Mouse (Mus musculus) R1 (cell line): Measurements from ENCODE around the gene Rasgef1a.

Experiments used
- DNase-seq: peaks from one replicate; pipeline ENCODE4 v3.0.0-alpha.2; 2018; ENCODE audit warnings: low read depth, low spot score

Gene Rasgef1a

DNA sequence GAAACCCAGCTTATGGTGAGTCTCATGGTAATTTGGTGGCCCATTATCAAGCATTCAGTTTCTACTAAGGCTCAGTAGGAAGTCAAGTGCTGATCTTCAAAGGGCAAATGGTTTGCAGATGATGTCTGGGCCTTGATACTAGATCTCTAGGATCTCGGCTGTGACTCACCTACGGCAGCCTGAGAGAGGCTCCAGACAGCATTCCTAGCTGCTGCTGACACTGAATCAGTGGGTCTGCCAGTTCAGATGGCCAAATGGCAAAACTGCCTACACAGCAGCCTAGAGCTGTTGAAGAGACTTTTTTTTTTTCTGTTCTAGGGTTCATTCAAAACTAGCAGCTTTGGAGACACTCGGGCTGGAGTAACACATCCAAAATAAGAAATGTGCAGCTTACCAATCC, 15.8 kb downstream of the Rasgef1a start:
- no peak for DNase-seq

DNA sequence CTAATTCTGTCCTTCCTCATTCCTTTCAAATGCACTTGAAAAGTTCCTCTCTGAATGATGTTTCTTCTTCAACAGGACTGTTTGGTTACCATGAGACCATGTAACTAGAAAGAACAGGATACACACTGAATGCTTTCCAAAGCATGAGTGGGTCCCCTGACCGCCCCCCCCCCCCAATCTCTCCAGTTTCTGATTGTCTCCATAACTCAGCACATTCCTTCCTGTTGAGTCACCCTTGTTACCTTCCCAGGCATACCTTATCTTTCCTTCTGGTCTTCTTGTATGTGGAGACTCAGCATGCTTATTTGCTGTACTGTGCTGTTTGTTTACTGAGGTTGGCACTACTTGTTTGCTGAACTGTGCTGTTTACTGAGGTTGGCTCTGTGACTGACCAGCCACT, 20.2 kb downstream of the Rasgef1a start:
- peak; percentile 24 for DNase-seq

DNA sequence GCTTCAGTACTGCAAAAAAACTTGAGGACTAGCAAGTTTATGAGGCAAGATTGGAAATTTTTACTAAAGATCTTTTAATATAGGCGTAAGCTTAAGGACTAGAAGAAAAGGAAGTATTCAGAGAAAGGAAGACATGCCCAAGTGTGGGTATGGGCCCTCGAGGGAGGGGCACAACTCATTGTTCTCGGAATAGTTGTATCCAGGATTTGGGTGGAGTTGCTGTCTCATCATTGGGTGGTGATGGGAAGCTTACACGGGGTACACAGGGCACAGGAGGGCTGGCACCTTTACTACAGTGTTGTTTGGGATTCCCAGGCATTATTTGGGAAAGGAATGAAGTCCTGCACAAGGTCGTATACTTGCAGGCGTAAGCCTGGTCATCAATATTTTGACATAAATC, 24.4 kb downstream of the Rasgef1a start:
- no peak for DNase-seq

DNA sequence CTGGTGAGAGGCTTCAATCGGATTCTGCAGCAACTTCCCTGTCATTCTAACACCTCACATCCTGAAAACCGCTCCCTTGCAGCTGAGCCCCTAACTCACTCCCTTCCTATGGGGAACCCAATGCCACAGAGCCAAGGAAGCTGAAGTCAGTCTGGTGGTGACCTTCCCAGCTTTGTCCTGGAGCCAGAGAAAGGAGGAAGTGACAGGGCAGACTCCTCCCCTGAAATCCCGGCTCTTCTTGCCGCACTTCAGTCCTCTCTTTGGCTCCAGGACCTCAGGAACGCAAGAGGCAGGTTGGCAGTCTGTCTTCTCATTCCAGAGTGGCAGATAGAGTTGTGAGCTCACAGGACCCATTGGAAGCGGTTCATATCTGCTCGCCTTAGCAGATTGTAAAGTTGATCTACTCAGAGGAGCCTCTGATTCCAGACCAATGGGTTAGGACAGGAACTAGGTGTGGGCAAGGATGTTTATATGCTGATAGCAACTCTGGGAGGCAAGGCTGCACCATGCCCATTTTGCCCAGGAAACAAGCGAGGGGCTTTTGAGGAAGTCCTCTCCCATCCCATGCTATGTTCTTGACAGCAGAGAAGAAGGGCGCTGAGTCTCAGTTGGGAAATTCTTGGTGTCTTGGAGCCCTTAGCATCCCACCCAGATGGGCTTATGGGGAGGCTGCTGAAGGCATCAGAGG, 25.0 kb downstream of the Rasgef1a start:
- no peak for DNase-seq

DNA sequence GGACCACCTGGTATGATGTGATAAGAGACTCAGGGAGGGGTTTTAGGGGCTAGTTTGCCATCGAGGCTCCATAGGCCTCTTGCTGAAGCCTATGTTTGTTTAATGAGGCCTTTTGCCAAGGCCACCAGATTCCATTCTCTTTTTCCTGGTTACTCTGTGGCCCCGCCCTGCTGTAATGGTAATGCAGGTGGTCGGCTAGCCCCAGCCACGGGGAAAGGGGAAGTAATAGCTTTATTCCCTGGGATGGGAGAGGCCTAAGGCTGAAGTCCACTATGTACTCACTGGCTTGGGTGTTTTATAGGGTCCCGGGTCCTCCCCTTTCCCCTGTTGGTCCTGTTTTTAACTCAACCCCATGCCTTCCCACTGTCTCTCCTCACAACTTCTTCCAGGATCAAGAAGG, 25.6 kb downstream of the Rasgef1a start:
- DNase-seq = no peak

GRCm38 (mm10) chr6:118045180-118045579, 33.9 kb downstream of the Rasgef1a start:
- DNase-seq = no peak

GRCm38 (mm10) chr6:118045892-118046291, 34.7 kb downstream of the Rasgef1a start:
- no peak for DNase-seq

DNA sequence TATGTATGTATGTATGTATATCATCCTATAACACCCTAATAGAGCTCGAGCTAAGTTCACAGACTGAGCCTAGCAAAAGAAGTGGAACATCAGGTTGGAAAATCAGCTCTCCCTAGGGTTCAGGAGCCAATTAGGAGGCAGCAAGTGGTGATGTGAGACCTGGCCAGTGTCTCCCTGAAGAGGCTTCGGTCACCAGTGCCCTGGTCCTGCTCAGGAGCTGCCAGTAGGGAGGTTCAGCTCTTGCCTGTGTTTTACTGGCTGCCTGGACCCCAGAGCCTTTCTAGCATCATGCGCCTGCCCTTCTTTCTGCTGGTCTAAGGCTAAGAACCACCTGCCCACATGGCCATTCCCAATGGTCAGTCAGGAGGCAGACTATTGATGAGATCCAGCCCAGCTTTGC, 35.3 kb downstream of the Rasgef1a start:
- DNase-seq = no peak

DNA sequence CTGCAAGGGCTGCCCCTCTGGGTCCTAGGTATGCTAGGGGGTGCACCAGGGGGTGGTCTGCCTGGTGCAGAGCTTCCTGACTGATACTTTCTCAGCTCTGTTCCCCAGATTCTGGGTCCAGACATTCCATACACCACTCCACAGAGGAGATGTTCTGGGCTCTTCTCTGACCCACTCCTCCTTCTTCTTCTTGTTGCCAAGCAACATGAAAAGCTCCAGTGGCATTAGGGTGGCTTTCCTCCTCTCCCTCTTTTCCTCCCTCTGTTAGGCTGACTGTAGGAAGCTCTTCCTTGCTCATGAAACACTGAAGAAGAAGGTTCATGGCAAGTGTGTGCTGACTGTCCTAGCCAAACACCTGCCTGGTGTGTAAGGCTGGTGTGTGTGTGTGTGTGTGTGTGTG, 35.7 kb downstream of the Rasgef1a start:
- no peak for DNase-seq

DNA sequence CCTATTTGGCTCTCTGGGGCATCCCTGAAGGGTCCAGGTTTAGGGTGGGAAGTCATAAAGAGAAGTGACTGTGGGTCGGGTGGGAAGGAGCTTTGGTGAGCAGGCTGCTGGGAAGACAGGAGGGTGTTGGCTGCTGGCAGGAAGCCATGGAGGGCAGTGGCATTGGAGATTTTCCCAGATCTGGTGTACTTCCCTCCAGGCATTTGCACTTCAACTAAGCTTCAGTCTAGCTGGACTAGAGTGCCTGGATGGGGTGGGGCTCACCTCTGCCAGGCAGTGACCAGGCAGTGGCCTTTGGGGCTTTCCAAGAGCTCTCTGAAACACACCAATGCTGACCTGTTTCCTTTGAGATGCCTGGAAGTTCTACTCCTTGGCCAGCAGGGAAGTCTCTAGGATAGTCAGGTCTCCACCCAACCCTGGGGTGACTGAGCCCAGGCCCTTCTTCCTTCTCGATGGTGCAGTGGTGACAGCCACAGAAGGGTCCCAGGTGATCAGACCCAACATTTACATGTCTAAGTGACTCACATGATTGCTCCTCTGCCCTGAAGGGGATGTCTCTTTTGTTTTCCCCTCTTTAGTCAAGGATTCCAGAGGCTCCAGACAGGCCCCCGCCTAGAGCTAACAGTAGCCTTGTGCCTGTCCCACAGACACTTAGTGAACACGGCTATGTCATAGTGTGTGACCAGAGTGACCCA, 36.7 kb downstream of the Rasgef1a start:
- DNase-seq = peak; percentile 19

GRCm38 (mm10) chr6:118049776-118050175, 38.5 kb downstream of the Rasgef1a start:
- peak; percentile 85 for DNase-seq

- DNase-seq = no peak
Measured at GRCm38 (mm10) chr6:118051474-118051873, 40.2 kb downstream of the Rasgef1a start.

DNA sequence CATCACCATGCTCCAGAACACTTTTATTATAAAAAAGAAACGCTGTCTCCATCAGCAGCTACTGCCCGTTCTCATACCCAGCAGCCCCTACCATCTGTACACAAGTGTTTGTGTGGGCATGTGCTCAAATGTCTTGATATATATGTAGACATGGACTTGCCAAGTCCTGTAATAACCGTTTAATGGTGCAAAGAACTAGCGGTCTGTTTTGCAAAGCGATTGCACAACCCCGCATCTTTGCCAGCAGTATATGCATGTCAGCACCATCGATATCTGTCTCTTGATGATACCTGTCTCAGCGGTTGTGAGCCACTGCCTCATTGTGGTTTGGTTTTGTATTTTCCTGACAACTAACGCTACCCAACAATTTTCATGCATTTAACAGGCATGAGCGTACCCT, 44.0 kb downstream of the Rasgef1a start:
- DNase-seq = no peak

GRCm38 (mm10) chr6:118061266-118061665, 50.0 kb downstream of the Rasgef1a start:
- DNase-seq = no peak

DNA sequence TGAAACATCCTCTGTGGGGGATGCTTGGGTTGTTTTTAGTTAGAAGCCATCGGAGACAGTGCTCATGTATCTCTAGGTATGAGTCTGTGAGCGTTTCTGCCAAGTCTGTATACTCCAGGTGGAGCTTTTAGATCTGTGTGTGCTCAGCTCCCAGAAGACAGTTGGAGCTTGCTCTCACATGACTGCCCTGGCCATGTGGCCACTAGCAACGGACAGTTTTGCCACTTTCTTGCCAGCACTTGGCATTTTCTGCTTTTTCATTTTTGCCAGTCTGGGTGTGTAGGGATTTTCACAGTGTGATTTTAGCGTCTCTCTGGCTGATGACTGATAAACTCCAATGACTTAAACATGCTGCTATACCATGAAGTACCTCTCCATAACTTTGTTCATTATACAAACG, 52.0 kb downstream of the Rasgef1a start:
- DNase-seq = no peak

- peak; percentile 65 for DNase-seq
Measured at GRCm38 (mm10) chr6:118064968-118065530, 53.8 kb downstream of the Rasgef1a start.

GRCm38 (mm10) chr6:118065837-118066198, 54.6 kb downstream of the Rasgef1a start:
- DNase-seq = no peak

DNA sequence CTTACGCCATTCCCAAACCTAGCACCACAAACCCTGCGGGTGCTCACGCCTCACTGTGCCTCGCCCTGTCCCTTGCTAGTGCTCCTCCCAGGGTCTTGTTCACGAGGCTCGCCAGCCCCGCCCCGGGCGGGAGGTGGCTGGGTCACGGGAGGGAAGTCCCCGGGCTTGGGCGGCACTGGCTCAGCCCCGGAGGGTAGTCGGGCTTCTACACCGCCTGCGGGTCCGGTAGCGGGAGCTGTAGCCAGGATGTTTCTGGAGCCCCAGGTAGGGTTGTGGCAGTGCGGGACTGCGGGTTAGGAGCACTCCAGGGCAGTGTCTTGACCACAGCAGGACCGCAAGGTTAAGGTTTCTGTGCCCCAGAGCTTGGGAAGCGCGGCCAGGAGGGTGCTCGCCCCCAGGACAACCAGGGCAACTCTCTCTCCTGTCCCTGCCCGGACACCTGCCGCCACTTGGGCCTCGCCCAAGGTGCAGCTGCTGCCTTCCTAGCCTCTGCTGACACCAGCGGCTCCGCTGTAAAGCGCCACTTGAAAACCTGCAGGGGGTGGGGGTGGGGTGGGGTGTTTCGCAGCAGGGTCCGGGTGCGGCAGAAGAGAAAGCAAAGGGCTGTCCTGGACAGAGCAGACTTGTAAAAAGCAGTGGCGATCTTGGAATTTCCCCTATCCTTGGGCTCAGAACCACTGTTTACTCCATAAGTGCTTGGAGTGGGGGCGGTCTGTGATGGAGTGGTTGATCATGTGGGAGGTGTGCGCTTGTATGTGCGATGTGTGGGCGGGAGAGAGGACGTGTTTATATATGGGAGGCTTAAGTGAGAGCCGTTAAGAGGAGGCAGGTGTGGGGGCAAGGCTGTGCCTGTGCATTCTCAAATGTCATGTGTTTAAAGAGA, 55.2 kb downstream of the Rasgef1a start:
- DNase-seq = peak; percentile 88

GRCm38 (mm10) chr6:118067720-118068119, 56.5 kb downstream of the Rasgef1a start:
- peak; percentile 23 for DNase-seq

DNA sequence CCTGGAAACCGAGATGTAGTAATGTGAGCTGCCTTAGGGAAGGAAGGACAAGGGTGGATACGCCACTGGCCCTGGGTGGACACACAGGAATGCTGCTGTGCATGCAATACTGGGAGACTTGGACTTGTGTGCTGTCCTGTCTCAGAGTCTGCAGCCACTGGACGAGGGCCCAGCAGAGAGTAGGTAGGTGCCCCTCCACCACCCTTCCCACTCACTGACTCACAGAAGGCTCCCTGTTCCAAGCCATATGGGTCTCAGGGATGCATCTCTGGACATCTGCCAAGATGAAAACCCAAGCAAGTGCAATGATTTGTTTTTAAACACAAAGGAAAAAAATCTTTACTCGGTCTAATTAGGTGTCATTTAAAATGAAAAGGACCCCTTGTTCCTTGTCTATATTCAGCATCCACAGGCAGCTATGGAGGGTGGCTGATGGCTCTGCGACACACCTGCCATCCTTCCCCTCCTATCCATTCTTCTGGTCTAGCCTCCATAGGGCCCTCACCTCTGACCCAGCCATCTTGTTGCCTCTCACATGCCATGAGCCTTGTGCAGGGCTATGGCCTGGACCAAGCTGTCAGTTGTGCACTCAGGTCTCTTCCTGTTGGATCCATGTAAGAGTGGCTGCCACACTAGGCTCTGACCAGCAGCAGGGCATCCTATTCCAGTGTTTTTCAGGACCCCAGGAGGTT, 59.2 kb downstream of the Rasgef1a start:
- no peak for DNase-seq

DNA sequence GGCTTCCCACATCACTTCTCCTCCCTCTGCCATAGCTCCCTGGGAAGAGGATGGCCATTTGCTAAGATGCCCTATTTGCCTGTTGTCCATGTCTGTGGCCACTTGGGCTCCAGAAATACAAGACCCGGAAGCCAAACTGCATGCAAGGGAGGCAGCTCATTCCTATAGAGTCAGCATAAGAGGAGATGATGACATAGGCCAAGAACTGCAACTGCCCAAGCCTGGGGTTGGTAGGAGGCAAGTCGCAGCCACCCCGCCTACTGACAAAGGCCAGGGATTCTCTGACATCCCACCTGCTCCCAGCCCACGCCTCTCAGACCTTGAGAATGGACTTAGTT, 59.7 kb downstream of the Rasgef1a start:
- no peak for DNase-seq

- no peak for DNase-seq
Measured at GRCm38 (mm10) chr6:118071416-118071815, 60.2 kb downstream of the Rasgef1a start.
